Mouse (Mus musculus): ENCODE measurements at regions not wholly inside any gene's neighbourhood (a gene's known extent, or its start where the extent isn't known, plus 50 kb on each side); places are given as distances from the start of the nearest gene placed in this dataset.

GRCm38 (mm10) chr7:61308268-61308667 lies 1038.1 kb upstream of the Ndn start:
- ATAC-seq (ENCODE audit: low FRiP score, low TSS enrichment) (no peak), DNase-seq (peak; percentile 0)
- H3K4me3 ChIP-seq (replicated peaks; ENCODE audit: low read depth, low read length): no peak overlapping the region; the same call in 1 of the 2 replicates
- H3K27me3 ChIP-seq (ENCODE audit: control insufficient read depth, insufficient read depth, low read length): no peaks in the 10 kb centered on the region
- H3K9me3 ChIP-seq (ENCODE audit: control insufficient read depth, low read length): no peaks in the 10 kb centered on the region
- no peak overlapping the region for H3K27ac ChIP-seq (replicated peaks; ENCODE audit: low read depth, low read length)
- no peak overlapping the region for H3K4me2 ChIP-seq (ENCODE audit: low read length)
- 75% methylated on average over 4 of the region's 4 CpGs for WGBS
- no peaks in the 10 kb centered on the region for H3K4me1 ChIP-seq (ENCODE audit: control insufficient read depth, insufficient read depth, low read length)
- no peak overlapping the region for H3K9ac ChIP-seq (replicated peaks; ENCODE audit: low read length)
- H3K36me3 ChIP-seq (ENCODE audit: control insufficient read depth, insufficient read depth, low read length): no peaks in the 10 kb centered on the region

- no peak overlapping the region for H3K4me2 ChIP-seq (ENCODE audit: low read length)
- H3K4me1 ChIP-seq (ENCODE audit: control insufficient read depth, insufficient read depth, low read length): no peaks in the 10 kb centered on the region
- H3K9ac ChIP-seq (replicated peaks; ENCODE audit: low read length): no peak overlapping the region; the same call in 1 of the 2 replicates
- ATAC-seq (ENCODE audit: low FRiP score, low TSS enrichment): no peak
- no peaks in the 10 kb centered on the region for H3K27me3 ChIP-seq (ENCODE audit: control insufficient read depth, insufficient read depth, low read length)
- no peaks in the 10 kb centered on the region for H3K9me3 ChIP-seq (ENCODE audit: control insufficient read depth, low read length)
- no peaks in the 10 kb centered on the region for H3K36me3 ChIP-seq (ENCODE audit: control insufficient read depth, insufficient read depth, low read length)
- peak; percentile 25 for DNase-seq
- no peak overlapping the region for H3K27ac ChIP-seq (replicated peaks; ENCODE audit: low read depth, low read length)
- 71% methylated on average over 8 of the region's 8 CpGs for WGBS
- peak overlapping the region; percentile 17 for H3K4me3 ChIP-seq (replicated peaks; ENCODE audit: low read depth, low read length)
These were observed 1035.0 kb upstream of the Ndn start for GRCm38 (mm10) chr7:61311179-61311921.
